Mouse (Mus musculus): ENCODE results near the gene Col4a2.

GRCm38 (mm10) chr8:11324801-11325395, 12.3 kb downstream of the Col4a2 start:
- no peak for TF ChIP-seq CTCF (conservative IDR thresholded peaks at IDR 0.05; ENCODE audit: low read length)
- no peak for TF ChIP-seq POU5F1 (IDR thresholded peaks at IDR 0.05; ENCODE audit: borderline replicate concordance, low read length)
- no peak for TF ChIP-seq NANOG (IDR thresholded peaks at IDR 0.05; ENCODE audit: borderline replicate concordance, low read length)
